ENCODE assay signal across 10 mouse cellular contexts in genomic region chr10:19362861-19363260, GRCm38 (mm10). TPM values are rescaled to one million over a fixed set of nuclear protein-coding genes. Genes with fewer than 3 reads are reported as not detected.
A peak's percentile ranks its signal among the peaks of the same experiment; 100 is the strongest.
DNase-seq lines count a peak whose midpoint lies in the region; ATAC-seq lines count a peak whose summit lies in the region.
"Had no signal": no experiment of that assay in that cellular context is flagged by ENCODE, and none has a peak within 500 bp of the region (broad histone marks: within the 10 kb centered on the region; RNA-seq: fewer than 3 reads in every experiment).

No protein-coding gene starts in this region.

- intact Hi-C loops in gastrocnemius, postnatal 36 days (cut with DNase I), result no loop called here

- H3K4me2 ChIP-seq in liver, embryonic 11.5 days, result peak overlapping the region; percentile 37
- peak overlapping the region; percentile 26; the same call in 1 of the 2 replicates for H3K4me2 ChIP-seq in forebrain, embryonic 11.5 days (ENCODE audit: low read depth, low read length, severe bottlenecking)
- H3K4me2 ChIP-seq in intestine, embryonic 14.5 days (ENCODE audit: low read length), result peak overlapping the region; percentile 40
- H3K4me2 ChIP-seq in neural tube, embryonic 11.5 days (ENCODE audit: low read depth), result peak overlapping the region; percentile 33

- no peak overlapping the region for H3K4me3 ChIP-seq in liver, embryonic 11.5 days (ENCODE audit: low read depth, low read length)
- no peak overlapping the region for H3K4me3 ChIP-seq in forebrain, embryonic 11.5 days (ENCODE audit: low read depth, low read length)
- peak overlapping the region; percentile 17 for H3K4me3 ChIP-seq in intestine, embryonic 14.5 days (ENCODE audit: low read depth, low read length)
- H3K4me3 ChIP-seq in neural tube, embryonic 11.5 days (ENCODE audit: low read depth, low read length), result peak overlapping the region; percentile 18; the same call in 1 of the 2 replicates
- H3K4me3 ChIP-seq: erythroblast, embryonic 14.5 days had no signal

- no peak for ATAC-seq in liver, embryonic 11.5 days (replicated peaks; ENCODE audit: low FRiP score)
- ATAC-seq in forebrain, embryonic 11.5 days (replicated peaks; ENCODE audit: low FRiP score), result no peak
- ATAC-seq in intestine, embryonic 14.5 days (replicated peaks; ENCODE audit: low FRiP score, low TSS enrichment, low read depth), result no peak
- no peak for ATAC-seq in neural tube, embryonic 11.5 days (ENCODE audit: insufficient read depth, low FRiP score, low TSS enrichment)

- 8% methylated on average over 17 of the region's 17 CpGs for WGBS in liver, embryonic 11.5 days
- WGBS in forebrain, embryonic 11.5 days, result under 1% methylated on average over 17 of the region's 17 CpGs
- 2% methylated on average over 17 of the region's 17 CpGs for WGBS in intestine, embryonic 14.5 days
- WGBS in neural tube, embryonic 11.5 days, result under 1% methylated on average over 17 of the region's 17 CpGs

- no peak overlapping the region for H3K27ac ChIP-seq in liver, embryonic 11.5 days (ENCODE audit: low read depth, low read length)
- H3K27ac ChIP-seq in forebrain, embryonic 11.5 days (ENCODE audit: low read depth, low read length), result no peak overlapping the region
- no peak overlapping the region for H3K27ac ChIP-seq in intestine, embryonic 14.5 days (ENCODE audit: low read depth)
- H3K27ac ChIP-seq in neural tube, embryonic 11.5 days (ENCODE audit: low read depth, low read length), result no peak overlapping the region

- H3K27me3 ChIP-seq in liver, embryonic 11.5 days (replicated peaks; ENCODE audit: control insufficient read depth, insufficient read depth, low read length), result peaks cover 68% of the 10 kb centered on the region
- peaks cover 49% of the 10 kb centered on the region for H3K27me3 ChIP-seq in forebrain, embryonic 11.5 days (ENCODE audit: control insufficient read depth, insufficient read depth, low read length)
- H3K27me3 ChIP-seq in intestine, embryonic 14.5 days (replicated peaks; ENCODE audit: control insufficient read depth, insufficient read depth, low read length), result peaks cover 74% of the 10 kb centered on the region
- H3K27me3 ChIP-seq in neural tube, embryonic 11.5 days (ENCODE audit: control insufficient read depth, insufficient read depth, low read length), result peaks cover 68% of the 10 kb centered on the region

- no peaks in the 10 kb centered on the region for H3K36me3 ChIP-seq in liver, embryonic 11.5 days (ENCODE audit: control insufficient read depth, insufficient read depth, low read length)
- no peaks in the 10 kb centered on the region for H3K36me3 ChIP-seq in forebrain, embryonic 11.5 days (ENCODE audit: control insufficient read depth, insufficient read depth, low read length)
- H3K36me3 ChIP-seq in intestine, embryonic 14.5 days (ENCODE audit: control insufficient read depth, insufficient read depth, low read length), result no peaks in the 10 kb centered on the region
- H3K36me3 ChIP-seq in neural tube, embryonic 11.5 days (ENCODE audit: control insufficient read depth, insufficient read depth, low read length), result no peaks in the 10 kb centered on the region

- no peak for DNase-seq in liver, embryonic 11.5 days (ENCODE audit: low spot score)
- no peak for DNase-seq in liver
- no peak for DNase-seq in forebrain, embryonic 11.5 days (ENCODE audit: low spot score)
- no peak for DNase-seq in intestine, embryonic 14.5 days (ENCODE audit: low spot score)
- DNase-seq in neural tube, embryonic 11.5 days (ENCODE audit: low spot score), result no peak
- no peak for DNase-seq in testis, postnatal 14 days (ENCODE audit: low spot score)
- no peak for DNase-seq in gastrocnemius, postnatal 36 days
- DNase-seq: kidney, postnatal 14 days had no signal

- no peaks in the 10 kb centered on the region for H3K4me1 ChIP-seq in liver, embryonic 11.5 days (replicated peaks; ENCODE audit: control insufficient read depth, insufficient read depth, low read length)
- no peaks in the 10 kb centered on the region; the same call in 1 of the 2 replicates for H3K4me1 ChIP-seq in forebrain, embryonic 11.5 days (replicated peaks; ENCODE audit: control insufficient read depth, insufficient read depth, low read length)
- H3K4me1 ChIP-seq in intestine, embryonic 14.5 days (replicated peaks; ENCODE audit: control insufficient read depth, insufficient read depth, low read length), result no peaks in the 10 kb centered on the region
- no peaks in the 10 kb centered on the region for H3K4me1 ChIP-seq in neural tube, embryonic 11.5 days (ENCODE audit: control insufficient read depth, insufficient read depth, low read length)

- H3K9ac ChIP-seq in liver, embryonic 11.5 days (ENCODE audit: low read depth, low read length), result no peak overlapping the region
- no peak overlapping the region for H3K9ac ChIP-seq in forebrain, embryonic 11.5 days (ENCODE audit: low read length)
- H3K9ac ChIP-seq in intestine, embryonic 14.5 days (ENCODE audit: low read length), result no peak overlapping the region
- H3K9ac ChIP-seq in neural tube, embryonic 11.5 days (ENCODE audit: low read length), result no peak overlapping the region

- H3K9me3 ChIP-seq in liver, embryonic 11.5 days (ENCODE audit: control insufficient read depth, low read length), result no peaks in the 10 kb centered on the region
- H3K9me3 ChIP-seq in forebrain, embryonic 11.5 days (ENCODE audit: control insufficient read depth, low read length), result no peaks in the 10 kb centered on the region
- no peaks in the 10 kb centered on the region for H3K9me3 ChIP-seq in intestine, embryonic 14.5 days (ENCODE audit: control insufficient read depth, low read length)
- no peaks in the 10 kb centered on the region for H3K9me3 ChIP-seq in neural tube, embryonic 11.5 days (ENCODE audit: control insufficient read depth, low read length)

RNA-seq across cellular contexts. Expression of gene Olig3, which starts 6.5 kb away (rescaled TPM):
- polyA plus RNA-seq in liver, embryonic 11.5 days (2014; fragmentation: Nextera tagmentation; extraction: Ambion mirVana), result not detected in 2 replicates
- polyA plus RNA-seq in forebrain, embryonic 11.5 days (2014; fragmentation: Nextera tagmentation; extraction: Ambion mirVana), result 23.8 and 26.8 TPM in 2 replicates
- polyA plus RNA-seq in intestine, embryonic 14.5 days (2014; fragmentation: Nextera tagmentation; extraction: Ambion mirVana), result not detected in 2 replicates
- polyA plus RNA-seq in neural tube, embryonic 11.5 days (2014; fragmentation: Nextera tagmentation; extraction: Ambion mirVana), result 36.6 and 38.9 TPM in 2 replicates
- not detected for total RNA-seq in gastrocnemius, postnatal 36 days (2021)
- total RNA-seq: megakaryocyte progenitor cell, adult 5-6 weeks had no signal
- polyA plus RNA-seq: erythroblast, embryonic 14.5 days had no signal

Comparison
In these comparisons a context has a peak if more than half of its experiments do, and no peak if none do; other contexts are left out.
1. H3K4me3 ChIP-seq: peak in intestine, embryonic 14.5 days (single experiment) and neural tube, embryonic 11.5 days (single experiment); none in liver, embryonic 11.5 days (single experiment) and forebrain, embryonic 11.5 days (single experiment).
2. RNA of gene Olig3, which starts 6.5 kb away (polyA plus RNA-seq): 36.6 to 38.9 TPM in neural tube, embryonic 11.5 days and 23.8 to 26.8 TPM in forebrain, embryonic 11.5 days; not detected in intestine, embryonic 14.5 days and not detected in liver, embryonic 11.5 days; every median in the first group is over 10 times any median in the second.
3. Peak in every context shown above with its lines, with median percentiles within 50 percentile points of each other: H3K4me2 ChIP-seq.